Mouse (Mus musculus) olfactory bulb, adult 2 months (tissue): Measurements from ENCODE around the gene Shroom3.

Source experiments
- CTCF ChIP-seq: fragments of 200-500 bp; IDR thresholded peaks from 2 replicates; pipeline ENCODE4 v1.5.1; 2012; ENCODE audit warnings: low read depth, mild to moderate bottlenecking, low read length, moderate library complexity; ENCODE audit not compliant: insufficient read depth
- POLR2A ChIP-seq: fragments of 200-500 bp; IDR thresholded peaks from 2 replicates; pipeline ENCODE4 v1.6.1; 2012; ENCODE audit warnings: mild to moderate bottlenecking, low read depth, low read length, moderate library complexity; ENCODE audit not compliant: insufficient read depth

- TF ChIP-seq POLR2A (no peak), CTCF (no peak)
These were observed 286.7 kb downstream of the Shroom3 start for GRCm38 (mm10) chr5:92969926-92970325.
